Mouse (Mus musculus): Measurements from ENCODE around the gene Pex14.

The Pex14 gene

DNA sequence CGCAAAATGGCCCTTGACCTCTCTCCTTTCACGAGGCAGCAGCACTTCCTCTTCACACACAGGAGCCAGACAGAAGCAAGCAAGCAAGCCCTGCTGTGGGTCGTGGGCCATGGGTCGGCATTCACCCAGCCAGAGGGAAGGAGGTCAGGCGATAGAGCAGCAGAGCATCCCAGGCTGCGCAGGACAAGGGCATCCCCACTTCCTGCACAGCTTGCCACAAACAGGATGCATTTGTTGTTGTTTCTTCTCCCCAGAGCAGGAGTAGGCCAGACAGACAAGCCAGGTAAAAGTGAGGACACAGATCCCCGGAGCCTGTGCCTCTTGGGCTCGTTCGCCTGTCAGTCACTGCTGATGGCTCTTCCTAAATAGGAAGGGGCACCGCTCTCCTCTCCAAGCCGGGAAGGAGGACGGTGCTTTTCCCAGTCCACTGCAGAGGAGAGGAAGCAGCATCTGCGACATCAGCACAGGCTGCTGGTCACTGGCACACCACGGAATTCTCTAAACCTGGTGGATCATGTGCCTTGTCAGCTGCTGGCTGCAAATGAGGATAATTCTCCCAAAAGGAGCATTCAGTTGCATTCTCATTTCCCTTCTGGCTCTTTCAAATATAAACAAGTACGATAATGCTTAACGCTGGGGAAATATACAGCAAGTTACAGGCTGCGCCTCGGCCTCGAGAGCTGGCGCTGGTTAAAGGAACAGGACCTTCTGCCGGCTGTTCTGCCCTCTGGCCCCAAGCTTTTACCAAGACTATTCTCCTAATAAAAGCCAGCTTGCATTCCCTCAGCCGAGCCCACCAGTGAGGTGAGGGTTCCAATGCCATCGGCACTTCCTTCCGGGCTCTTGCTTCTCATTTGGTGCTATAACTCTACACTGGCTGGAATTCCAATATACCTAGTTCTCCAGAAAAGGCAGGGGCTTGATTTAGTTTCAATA is 113.9 kb downstream of the Pex14 start:
- DNase-seq (ENCODE audit: low spot score), result no peak

GRCm38 (mm10) chr4:148984701-148985540 is 114.8 kb downstream of the Pex14 start:
- DNase-seq (ENCODE audit: low spot score), result peak; percentile 50

DNA sequence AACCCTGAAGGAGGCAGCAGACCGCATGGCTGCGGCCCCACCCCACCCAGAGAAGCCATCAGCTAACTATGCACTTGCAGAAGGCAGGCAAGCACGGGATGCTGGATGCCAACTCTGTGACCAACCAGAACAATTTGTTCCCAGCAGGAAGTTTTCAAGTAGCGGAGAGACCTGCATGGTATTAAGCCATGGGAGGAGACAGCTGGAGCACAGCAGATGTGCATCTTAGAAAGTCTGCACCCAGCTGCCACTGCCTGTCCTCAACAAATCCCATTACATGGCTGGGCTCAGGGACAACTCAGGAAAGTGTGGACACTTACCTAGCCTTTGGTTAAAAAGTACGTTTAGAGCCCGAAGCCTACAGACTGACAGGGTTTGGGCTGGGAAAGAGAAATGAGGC is 117.4 kb downstream of the Pex14 start:
- no peak for DNase-seq (ENCODE audit: low spot score)

GRCm38 (mm10) chr4:148979837-148980236 is 119.8 kb downstream of the Pex14 start:
- no peak for DNase-seq (ENCODE audit: low spot score)

- no peak for DNase-seq (ENCODE audit: low spot score)
Measured at GRCm38 (mm10) chr4:148978926-148979325, 120.8 kb downstream of the Pex14 start.

- no peak for DNase-seq (ENCODE audit: low spot score)
Measured at GRCm38 (mm10) chr4:148978221-148978855, 121.3 kb downstream of the Pex14 start.

GRCm38 (mm10) chr4:148974833-148975232 is 124.8 kb downstream of the Pex14 start:
- no peak for DNase-seq (ENCODE audit: low spot score)

GRCm38 (mm10) chr4:148973387-148973786 is 126.3 kb downstream of the Pex14 start:
- peak; percentile 61 for DNase-seq (ENCODE audit: low spot score)

DNA sequence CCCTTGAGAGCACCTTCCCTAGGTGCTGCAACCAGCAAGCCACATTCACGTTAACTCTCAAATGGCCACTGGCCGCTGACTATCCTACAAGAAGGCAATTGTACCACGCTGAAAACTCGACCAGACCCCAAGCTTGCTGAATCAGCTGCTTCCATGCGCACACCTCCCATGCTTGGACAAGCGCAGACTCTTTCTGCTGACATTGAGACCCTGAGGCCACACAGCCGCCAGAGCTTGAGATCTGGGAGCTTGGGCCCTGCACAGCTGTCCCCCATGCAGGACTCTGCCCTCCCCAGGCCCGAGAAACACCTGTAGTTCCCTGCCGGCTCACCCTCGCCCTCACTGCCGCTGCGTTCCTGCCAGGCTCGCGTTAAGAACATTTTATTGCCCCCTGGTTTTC is 127.0 kb downstream of the Pex14 start:
- DNase-seq (ENCODE audit: low spot score), result no peak

DNA sequence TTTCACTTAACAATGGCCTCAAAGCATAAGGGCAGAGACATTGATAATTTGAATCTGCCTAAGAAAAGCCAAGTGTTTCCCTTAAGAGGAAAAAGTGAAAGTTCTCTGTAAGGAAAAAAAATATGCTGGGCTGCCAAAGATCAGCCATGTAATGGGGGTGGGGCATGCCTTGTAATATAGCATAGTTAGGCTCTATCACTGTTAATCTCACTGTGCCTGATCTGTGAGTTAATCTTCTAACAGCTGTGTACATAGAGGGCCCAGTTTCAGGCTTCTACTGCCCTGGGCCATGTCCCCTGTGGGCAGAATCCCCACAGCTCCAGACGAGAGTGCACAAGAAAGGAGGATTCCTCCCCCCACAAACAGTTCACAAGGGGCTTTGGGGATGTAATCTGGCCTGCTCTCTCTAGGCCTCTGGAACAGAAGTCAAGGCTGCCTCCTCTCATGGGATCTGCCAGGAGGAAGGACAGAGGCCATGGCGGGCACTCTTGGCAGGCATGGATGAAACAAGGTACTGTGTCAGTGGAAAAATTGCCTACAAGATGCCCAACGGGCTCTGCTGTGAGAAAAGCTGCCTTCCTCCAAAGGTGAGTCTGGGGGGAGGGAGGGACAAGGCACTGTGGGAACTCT is 127.9 kb downstream of the Pex14 start:
- DNase-seq (ENCODE audit: low spot score), result no peak

DNA sequence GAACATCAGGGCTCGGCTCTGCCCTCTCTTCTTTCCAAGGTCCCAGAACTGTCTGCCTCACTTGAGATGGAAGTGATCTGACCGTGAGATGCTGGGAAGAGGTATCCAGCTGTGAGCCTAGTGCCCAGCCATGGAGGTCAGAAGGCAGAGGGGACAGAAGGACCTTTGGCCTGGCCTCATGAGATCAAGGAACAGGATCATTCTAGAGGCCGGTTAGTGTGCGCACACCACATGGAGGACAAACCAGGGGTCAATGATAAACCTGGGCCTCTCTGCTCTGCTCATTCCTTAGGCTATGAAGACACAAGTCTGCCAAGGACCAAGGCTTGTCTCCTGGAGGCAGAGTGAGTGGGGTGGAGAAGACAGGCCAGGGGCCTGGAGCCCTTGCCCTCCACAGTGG is 128.9 kb downstream of the Pex14 start:
- DNase-seq (ENCODE audit: low spot score), result no peak

GRCm38 (mm10) chr4:148969610-148970009 is 130.1 kb downstream of the Pex14 start:
- DNase-seq (ENCODE audit: low spot score), result no peak

DNA sequence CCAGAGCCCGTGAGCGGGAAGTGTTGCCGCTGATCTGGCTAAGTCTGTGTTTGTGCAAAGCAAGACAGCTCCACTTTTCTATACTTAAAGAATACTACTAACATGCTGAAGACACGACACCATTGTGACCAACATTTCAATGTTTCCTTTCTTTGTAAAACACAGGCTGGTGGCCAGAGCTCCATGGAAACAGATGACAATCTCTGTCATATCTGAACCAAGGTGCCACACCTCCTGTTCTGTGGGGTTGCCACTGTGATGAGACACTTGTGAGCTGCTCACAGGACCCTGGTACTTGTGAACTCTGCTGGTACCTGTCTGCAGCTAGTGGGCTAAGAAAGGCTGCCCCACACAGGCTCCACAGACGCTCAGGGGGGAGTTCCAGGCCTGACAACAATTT is 130.8 kb downstream of the Pex14 start:
- no peak for DNase-seq (ENCODE audit: low spot score)

- DNase-seq (ENCODE audit: low spot score), result no peak
Measured at GRCm38 (mm10) chr4:148966132-148966531, 133.5 kb downstream of the Pex14 start.

- DNase-seq (ENCODE audit: low spot score), result no peak
Measured at GRCm38 (mm10) chr4:148964541-148965310, 134.9 kb downstream of the Pex14 start.

GRCm38 (mm10) chr4:148962096-148962495 is 137.6 kb downstream of the Pex14 start:
- DNase-seq (ENCODE audit: low spot score), result no peak

- no peak for DNase-seq (ENCODE audit: low spot score)
Measured at GRCm38 (mm10) chr4:148961081-148961480, 138.6 kb downstream of the Pex14 start.

DNA sequence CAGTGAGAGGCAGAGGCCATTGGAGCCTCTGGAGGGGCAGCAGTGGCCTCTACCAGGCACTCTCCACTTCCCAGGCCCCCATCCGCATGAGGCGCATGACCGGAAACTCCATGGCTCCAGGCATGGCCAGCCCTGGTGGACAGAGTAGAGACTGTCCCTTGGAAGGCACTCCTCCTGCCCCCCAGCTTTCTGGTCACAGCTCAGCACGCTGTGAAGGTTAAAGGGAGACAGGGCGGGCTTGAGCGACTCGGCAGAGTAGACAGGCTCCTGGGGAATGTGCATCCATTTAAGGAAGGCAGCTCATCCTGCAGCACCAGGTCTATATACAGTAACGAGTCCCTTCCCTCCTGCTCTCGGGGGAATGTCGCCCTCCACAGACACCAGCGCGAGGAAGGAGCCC is 139.7 kb downstream of the Pex14 start:
- no peak for DNase-seq (ENCODE audit: low spot score)

- peak; percentile 2 for DNase-seq (ENCODE audit: low spot score)
Measured at GRCm38 (mm10) chr4:148955131-148955813, 144.4 kb downstream of the Pex14 start.

All from retina, embryonic 14.5 days (tissue).